Mouse (Mus musculus) small intestine, adult 2 months (tissue): Measurements from ENCODE around the gene Ccdc69.

Experiments used
- CTCF ChIP-seq: fragments of 200-500 bp; IDR thresholded peaks from 2 replicates; pipeline ENCODE4 v1.5.1; 2012; ENCODE audit warnings: low read depth, mild to moderate bottlenecking, control low read depth, inconsistent platforms, low read length, moderate library complexity, mixed read lengths; ENCODE audit not compliant: insufficient replicate concordance, insufficient read length; ENCODE audit errors: extremely low read depth
- POLR2A ChIP-seq: fragments of 200-500 bp; IDR thresholded peaks from 2 replicates; pipeline ENCODE4 v1.6.1; 2012; ENCODE audit warnings: low read depth, mild to moderate bottlenecking, control low read depth, inconsistent platforms, low read length, moderate library complexity

DNA sequence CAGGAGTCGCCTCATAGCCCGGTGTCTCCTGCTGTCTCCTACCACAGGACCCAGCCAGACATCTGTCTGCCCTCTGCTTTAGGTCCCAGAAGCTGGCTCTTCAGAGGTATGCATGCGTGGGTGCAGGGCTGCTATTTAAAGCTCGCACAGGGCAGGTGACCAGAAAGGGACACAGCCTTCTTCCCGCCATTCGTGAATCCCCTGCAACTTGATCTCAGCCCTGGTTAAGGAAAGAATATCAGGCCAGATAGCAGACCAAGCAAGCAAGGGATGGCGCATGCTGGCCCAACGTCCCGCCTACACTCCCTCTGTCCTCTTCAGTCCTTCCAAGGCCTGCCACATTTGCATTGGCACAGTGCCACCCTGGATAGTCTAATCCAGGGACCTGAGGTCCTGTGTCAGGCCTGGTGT is 62.1 kb downstream of the Ccdc69 start:
- TF ChIP-seq CTCF (no peak), POLR2A (no peak)
